Mouse (Mus musculus): Measurements from ENCODE around the gene Rps25.

Rps25 gene

DNA sequence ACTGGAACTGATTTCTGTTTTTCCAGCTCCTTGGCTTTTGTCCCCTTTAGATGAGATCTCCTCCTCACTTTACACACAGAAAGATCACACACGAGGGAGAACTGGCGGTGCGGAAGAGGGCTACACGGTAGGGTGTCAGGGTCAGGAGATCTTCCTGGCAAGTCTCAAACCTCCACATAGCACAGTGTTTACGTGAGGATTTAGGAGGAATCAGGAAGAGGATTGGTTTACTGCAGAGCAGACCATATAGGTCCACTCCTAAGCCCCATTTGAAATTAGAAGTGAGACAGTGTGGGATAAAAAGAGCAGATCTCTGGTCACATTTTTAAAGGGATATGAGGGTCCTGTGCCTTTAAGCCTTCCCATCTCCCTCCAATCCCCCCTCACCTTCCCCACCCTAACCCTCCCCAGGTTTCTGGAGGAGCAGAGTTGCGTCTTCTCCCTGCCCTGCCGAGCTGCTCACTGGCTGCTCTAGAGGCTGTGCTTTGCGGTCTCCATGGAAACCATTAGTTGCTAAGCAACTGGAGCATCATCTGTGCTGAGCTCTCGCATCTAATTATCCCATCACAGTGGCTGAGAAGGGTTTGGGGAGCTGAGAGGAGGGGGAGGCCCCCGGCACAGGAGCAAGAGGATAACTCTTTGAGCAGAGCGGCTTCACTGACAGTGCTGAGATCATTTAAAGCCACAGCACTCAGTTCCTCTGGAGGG lies 50.2 kb downstream of the Rps25 start:
- DNase-seq (ENCODE audit: low spot score): peak; percentile 37
